Mouse (Mus musculus) kidney, postnatal 4 days (tissue): ENCODE data around the gene Sost.

Experiments used
- DNase-seq, 2 experiments: peaks; one replicate each; pipeline ENCODE4 v3.0.0; 2021; ENCODE audit warnings: mixed read lengths in 2 of 2

The Sost gene

DNA sequence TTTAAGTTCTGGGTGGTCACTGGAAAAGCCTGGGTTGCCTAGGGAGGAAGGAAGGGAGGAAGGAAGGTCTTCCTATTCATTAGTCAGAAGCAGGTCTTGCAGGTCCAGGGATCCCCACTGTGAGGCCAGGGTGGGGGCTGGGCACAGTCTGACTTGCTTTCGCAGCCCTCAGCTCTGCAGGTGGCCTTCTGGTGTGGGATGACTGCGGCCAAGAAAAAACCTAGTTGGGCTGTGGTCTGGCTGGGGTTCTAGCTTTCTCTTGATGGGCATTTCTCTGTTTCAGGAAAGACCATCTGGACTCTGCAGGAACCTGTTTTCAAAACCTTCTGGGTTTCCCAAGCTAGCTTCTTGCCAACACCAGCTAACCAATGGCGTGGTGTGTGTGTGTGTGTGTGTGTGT lies 23.8 kb downstream of the Sost start:
- DNase-seq: peak; percentile 27 to 40

DNA sequence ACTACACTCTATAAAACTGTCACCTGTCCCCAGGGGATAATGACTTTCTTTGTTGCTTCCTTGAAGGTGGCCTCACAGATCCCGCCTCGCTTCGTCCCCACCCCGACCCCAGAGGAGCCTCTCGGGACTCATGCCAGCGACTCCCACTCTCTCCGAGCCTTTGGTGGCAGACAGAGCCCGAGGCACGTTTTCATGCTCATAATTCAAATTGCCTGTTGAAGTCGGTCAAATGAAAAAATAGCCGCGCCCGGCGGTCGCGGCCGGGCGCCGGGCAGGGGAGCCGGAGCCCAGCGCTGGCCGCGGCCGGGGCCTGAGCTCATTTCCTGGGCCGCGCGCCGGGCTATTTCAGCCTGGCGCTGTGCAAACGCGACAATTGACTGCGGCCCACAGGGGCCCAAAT lies 29.7 kb downstream of the Sost start:
- DNase-seq: peak; percentile 55 to 68

DNA sequence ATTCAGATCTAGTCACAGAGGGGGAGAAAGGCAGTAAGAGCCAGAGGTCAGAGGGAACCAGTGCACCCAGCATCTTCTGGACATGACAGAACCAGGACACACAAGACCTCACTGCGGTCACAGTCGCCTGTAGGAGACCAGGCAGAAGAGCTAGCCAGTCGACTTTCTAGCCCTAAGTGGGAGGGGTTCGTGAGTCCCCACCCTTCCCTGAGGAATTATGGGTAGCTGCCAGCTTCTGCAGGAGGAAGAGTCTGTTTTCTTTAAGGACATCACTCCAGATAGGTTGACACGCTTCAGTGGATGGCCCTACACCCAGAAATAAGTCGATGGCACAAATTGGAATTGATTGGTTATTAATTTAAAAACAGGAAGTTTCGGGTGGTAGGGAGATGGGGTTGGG lies 30.4 kb downstream of the Sost start:
- no peak for DNase-seq

DNA sequence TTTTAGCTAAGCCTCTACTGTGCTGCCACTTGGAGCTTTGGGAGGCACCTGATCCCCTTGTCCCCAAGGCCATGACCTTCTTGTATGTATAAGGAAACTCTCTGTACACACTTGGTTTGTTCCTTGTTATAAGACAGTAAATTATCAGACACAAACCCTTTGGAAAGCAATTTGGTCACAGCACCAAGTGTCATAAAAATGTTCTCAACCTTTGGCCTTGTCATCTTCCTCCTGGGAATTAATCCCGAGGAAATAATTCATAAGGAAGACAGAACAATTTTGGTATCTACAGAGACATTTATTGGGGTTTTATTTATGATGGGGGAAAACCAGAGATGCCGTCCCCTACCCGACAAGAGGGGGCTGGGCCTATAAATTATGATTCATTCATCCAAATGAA lies 31.1 kb downstream of the Sost start:
- DNase-seq: no peak

DNA sequence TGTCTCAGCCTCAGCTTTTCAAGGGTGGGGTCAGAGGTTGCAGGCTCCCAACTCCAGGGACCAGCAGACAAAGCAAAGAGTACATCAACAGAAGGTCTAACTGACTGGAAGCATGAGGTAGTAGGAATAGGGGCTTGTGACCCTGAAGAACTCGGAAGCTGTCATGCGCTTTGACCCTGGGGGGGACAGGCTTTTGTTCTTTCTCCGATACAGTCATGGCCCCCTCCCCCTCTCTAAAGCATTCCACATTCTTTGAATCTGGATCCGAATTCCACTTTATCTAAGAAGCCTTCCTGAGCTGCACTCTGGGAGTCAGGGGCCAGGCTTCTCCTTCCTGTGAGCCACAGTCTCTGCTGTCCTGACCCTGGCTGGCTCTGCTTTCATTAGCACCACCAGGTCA lies 34.8 kb downstream of the Sost start:
- DNase-seq: no peak

DNA sequence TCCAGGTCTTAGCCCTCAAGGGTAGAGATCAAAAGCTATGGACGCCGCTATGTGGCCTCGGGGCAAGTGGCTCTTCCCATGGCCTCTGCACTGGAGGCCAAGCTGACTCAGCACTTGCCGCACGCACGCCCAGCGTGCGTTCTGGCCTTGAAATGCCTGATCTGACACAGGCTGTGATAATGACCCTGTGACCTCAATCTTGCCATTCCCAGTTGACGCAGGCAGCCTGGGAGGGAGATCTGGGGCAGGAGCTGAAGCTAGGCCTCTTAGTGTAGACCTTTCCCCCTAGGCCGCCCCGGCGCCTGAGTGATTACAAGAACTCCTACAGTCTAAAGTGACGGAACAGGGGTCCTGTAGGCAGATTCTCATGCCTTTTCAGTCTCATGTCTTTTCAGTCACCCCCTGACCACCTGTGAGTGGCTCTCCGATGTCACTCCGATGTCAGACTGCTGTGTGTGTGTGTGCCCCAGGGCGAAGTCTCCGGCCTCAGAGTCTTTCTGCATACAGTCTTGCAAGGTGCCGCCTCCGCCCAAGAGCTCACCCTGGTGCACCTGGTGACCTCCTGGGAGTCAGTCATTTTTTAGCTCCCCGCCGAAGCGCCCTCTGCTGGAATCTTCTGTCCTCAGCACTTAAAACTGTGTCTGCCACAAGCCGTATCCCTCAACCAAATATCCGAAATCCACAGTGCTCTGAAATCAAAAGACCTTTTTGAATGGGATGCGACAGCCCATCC lies 38.6 kb downstream of the Sost start:
- DNase-seq: peak; percentile 69 to 78

DNA sequence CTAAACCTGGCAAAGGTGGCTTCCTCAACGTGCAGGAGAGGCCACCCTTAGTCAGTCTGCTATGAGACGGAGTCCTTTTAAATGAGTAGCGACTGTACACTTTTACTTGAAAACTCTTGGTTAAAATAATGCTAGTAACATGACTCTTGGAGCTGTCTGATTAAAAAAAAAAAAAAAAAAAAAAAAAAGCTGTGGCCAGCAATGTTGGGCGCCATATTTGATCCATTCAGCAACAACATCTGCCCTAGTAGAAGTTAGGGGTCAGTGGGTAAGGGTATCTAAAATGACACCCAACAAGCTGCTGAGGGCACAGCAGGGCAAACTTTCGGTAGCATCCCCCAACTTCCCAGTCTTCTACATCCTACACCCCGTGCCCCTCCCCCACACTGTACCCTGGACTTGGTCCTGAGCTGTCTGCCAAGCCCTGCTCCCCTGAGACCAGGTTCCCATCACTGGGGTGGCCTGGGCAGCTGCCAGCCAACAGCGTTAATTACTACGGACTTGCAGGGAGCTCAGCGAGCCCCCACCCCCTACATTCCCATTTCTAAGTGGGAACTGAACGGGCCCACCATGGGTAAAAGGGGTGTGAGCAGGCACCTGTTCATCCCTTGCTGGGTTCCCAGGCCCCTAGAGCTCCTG lies 39.7 kb downstream of the Sost start:
- no peak for DNase-seq

DNA sequence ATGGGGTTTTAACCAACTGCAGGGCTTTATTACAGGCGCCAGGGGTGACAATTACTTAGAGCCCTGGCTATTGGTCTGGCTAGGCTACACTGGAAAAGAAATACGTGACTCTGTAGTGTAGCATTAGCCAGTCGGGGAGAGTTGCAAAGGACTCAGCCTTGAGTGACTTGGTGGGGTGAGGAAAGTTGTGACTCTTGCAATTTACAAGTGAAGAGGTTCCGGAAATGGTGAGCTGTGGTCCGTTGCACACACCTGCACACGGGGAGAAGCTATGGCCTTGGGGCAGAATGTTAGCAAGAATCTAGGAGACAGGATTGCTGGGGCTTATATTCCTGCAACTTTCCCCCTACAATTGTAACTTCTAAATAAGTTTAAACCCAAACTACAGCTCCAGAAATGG lies 41.2 kb downstream of the Sost start:
- no peak for DNase-seq

DNA sequence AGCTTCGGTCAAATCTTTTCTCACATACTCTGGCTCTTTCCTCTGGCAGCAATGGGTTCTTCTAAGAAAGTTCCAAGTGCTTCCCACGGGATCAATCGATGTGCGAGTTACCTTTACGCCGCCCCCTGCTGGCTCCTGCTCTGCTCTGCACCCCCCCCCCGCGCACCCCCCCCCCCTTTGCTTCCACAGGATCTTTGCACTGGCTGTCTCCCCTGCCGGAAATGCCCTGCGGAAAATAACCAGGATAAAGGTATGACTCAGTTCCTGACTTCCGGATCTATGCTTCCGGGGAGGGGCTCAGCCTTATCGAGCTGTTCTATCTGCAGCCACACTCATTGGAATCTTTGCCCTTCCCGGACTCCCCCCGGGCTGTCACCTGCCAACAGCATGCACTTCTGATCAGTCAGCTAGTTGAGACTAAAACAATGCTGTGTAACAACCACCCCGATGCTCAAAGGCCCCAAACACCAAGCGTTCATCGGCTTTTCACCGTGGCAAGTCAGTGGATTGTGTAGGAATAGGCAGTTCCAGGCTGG lies 42.3 kb downstream of the Sost start:
- DNase-seq: no peak

DNA sequence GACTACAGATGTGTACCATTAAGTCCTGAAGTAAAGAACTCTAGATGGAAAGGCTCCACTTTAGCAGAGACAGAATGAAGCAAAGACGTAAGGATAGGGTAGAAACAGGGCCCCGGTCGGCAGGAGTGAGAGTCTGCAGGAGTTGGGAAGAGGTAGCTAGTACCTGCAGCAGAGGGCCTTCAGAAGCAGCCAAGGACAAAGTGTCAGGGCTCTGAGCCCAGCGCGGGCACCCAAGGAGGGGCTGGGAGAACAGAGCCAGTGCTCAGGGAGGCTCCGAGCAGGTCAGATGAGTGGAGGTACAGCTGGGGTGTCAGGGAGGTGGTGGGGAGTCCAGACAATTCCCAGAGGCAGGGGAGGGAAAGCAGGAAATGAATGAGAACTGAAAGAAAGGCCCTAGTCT lies 42.8 kb downstream of the Sost start:
- no peak for DNase-seq

DNA sequence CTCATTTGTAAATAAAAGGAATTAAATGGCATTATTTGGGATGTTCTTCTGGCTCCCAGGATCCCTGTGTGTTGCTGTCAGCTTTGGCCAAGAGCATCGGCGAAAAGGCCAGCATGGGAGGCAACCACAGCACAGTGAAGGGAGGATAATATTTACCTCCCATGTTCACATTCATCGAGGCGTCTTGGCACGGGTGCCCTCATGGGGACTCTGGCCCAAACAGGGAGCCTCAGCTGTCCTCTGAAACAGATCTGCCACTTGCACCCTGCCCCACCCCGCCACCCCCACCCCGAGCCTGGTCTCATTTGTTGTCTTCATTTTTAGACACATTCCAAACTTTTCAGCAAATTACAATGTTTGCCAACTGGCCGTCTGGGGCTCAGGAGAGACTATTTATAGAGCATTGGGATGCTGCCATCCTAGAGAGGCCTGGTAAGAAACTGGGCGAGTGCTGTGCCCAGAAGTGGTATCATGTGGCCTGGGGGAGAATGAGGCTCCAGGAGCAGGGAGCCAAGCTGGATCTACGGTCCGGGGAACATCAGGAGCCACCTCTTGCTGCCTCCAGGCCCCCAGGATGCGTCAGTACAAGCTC lies 45.4 kb downstream of the Sost start:
- no peak for DNase-seq

DNA sequence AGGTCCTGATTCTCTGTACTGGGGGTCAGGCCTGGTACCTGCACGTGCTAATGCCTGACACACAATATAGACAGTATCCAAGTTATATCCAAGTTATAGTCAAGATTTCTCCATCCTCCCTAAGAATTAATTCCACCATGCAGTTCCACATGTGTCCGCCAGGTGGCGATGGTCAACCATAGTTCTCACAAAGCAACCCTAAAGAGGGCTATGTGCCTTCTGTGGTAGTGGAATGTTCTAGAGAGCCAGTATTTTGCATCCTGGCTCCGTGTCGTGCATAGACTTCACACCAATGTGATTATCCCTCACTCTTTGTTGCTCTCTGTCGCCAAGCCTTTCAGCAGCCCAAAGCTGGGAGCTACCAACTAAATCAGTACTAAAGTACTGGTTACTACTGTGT lies 47.2 kb downstream of the Sost start:
- peak; percentile 90 to 91 for DNase-seq

DNA sequence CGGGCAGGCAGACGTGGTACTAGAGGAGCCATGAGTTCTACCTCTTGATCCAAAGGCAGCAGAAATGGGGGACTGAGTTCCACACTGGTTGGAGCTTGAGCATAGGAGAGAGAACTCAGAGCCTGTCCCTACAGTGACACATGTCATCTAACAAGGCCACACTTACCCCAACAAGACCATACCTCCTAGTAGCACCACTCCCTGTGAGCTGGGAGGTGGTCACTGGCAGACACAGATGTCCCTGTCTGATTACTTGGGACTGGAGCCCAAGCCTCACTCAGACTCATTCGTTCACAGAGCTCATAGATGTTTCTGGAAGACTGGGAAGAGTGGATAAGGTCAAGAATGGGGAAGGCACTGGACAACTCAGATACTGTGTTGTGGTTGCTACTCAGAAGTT lies 48.2 kb downstream of the Sost start:
- DNase-seq: no peak

DNA sequence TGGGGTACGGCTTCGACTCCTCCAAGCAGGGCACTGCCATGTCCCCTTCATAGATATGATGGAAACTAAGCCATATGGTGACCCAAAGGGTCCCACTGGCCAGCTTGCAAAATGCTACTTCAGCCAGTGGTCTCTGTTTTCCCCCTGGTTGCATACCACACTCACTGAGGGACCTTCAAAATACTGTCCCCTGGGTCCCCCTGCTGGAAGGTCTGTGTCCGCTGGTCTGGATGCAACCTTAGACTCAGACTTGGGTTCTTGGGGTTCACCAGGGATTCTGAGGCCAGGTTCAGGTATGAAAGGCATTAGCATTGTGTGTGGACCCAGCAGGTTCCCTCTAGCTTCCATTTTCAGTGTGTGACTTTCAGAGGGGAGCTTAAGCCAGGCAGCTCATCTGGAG lies 50.0 kb downstream of the Sost start:
- DNase-seq: peak in 1 of 2 experiments; percentile 30

DNA sequence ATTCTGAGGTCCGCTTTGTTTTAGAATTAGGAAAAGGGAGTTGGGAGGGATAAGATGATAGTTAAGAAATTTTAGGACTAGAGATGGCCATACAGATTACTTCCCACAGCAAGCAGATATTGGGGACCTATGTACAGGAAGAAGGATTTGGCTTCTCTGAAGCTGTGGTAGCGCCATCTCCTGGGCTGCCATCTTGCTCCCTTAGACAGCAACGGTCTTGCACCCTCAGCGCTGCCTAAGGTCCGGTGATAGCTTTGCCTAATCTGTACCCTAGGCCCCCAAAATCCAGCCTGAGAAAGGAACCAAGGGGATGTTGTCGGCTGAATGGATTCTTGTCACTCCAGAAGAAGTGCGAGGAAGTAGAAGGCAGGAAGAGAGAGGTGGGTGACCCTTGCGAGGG lies 53.2 kb downstream of the Sost start:
- DNase-seq: no peak
